ENCODE assay signal across 13 mouse cellular contexts in genomic region chr9:106263381-106263924, GRCm38 (mm10). TPM values are rescaled to one million over a fixed set of nuclear protein-coding genes. Genes with fewer than 3 reads are reported as not detected.
"Had no signal": no experiment of that assay in that cellular context is flagged by ENCODE, and none has a peak within 500 bp of the region (broad histone marks: within the 10 kb centered on the region; RNA-seq: fewer than 3 reads in every experiment).

No protein-coding gene starts in this region.

- DNase-seq: kidney, adult 2 months; kidney, postnatal 10 days; kidney, postnatal 36 days; lung, embryonic 14.5 days; retina, postnatal 1 day; right cerebral cortex, postnatal 25 days; spleen, adult 18-20 months; thymus, adult 18-20 months; thymus, postnatal 36 days had no signal

- ATAC-seq: inflammation-experienced regulatory T-cells, adult 6 months; intestine, embryonic 16.5 days; midbrain, embryonic 15.5 days had no signal

RNA-seq across cellular contexts. Expression of gene Tlr9, which starts 41.1 kb away (rescaled TPM):
- total RNA-seq: megakaryocyte-erythroid progenitor cell, adult 5-6 weeks had no signal
